Mouse (Mus musculus) hindbrain, embryonic 15.5 days (tissue): ENCODE measurements around the gene Micu1. TPM values are rescaled to one million over a fixed set of nuclear protein-coding genes. Genes with fewer than 3 reads are reported as not detected.

Experiments
- ATAC-seq: fragments of 200-750 bp; cut with Nextera tagmentation; 2 replicates; pipeline ENCODE4 v1.8.0; 2017; ENCODE audit warnings: low read depth, moderate number of reproducible peaks, moderate TSS enrichment; ENCODE audit not compliant: low FRiP score
- H3K27ac ChIP-seq: fragments of 300-500 bp; sonication (generic); replicated peaks from 2 replicates; pipeline ENCODE4 v1.5.1; 2015; ENCODE audit warnings: mild to moderate bottlenecking, inconsistent platforms
- H3K27me3 ChIP-seq: fragments of 300-500 bp; sonication (generic); 2 replicates; pipeline ENCODE4 v1.6.1; 2015; ENCODE audit warnings: control low read depth, inconsistent platforms
- H3K36me3 ChIP-seq: fragments of 300-500 bp; sonication (generic); 2 replicates; pipeline ENCODE4 v1.6.1; 2015; ENCODE audit warnings: control low read depth, inconsistent platforms
- H3K4me1 ChIP-seq: fragments of 300-500 bp; sonication (generic); replicated peaks from 2 replicates; pipeline ENCODE4 v1.6.1; 2015; ENCODE audit warnings: control low read depth, inconsistent platforms
- H3K4me2 ChIP-seq: fragments of 300-500 bp; sonication (generic); 2 replicates; pipeline ENCODE4 v1.6.1; 2015; ENCODE audit warnings: moderate library complexity, mild to moderate bottlenecking, inconsistent platforms
- H3K4me3 ChIP-seq: fragments of 300-500 bp; sonication (generic); 2 replicates; pipeline ENCODE4 v1.5.1; 2015; ENCODE audit warnings: mild to moderate bottlenecking, inconsistent platforms
- H3K9ac ChIP-seq: fragments of 300-500 bp; sonication (generic); 2 replicates; pipeline ENCODE4 v1.6.1; 2015; ENCODE audit warnings: inconsistent platforms
- H3K9me3 ChIP-seq: fragments of 300-500 bp; sonication (generic); 2 replicates; pipeline ENCODE4 v1.6.1; 2016; ENCODE audit warnings: control low read depth, inconsistent platforms
- WGBS: fragments of 180-500 bp; shearing (Covaris S2); methylation state at CpG from one replicate; pipeline ENCODE4 v1.1.7; 2015; 5-methylcytosine and 5-hydroxymethylcytosine counted together
- polyA plus RNA-seq: library from polyadenylated mRNA; unstranded; fragments of >200 nt; fragmentation: Nextera tagmentation; extraction: Ambion mirVana; gene quantifications from 2 replicates; pipeline ENCODE4 v1.2.1, GENCODE M21; 2015

Micu1 gene
- polyA plus RNA-seq, 1 experiment from 2014 or later: 79.7 TPM

GRCm38 (mm10) chr10:59694104-59694503 is 8.2 kb upstream of the Micu1 start:
- Histone ChIP-seq H3K27me3 (no peaks in the 10 kb centered on the region), H3K4me1 (no peaks in the 10 kb centered on the region), H3K4me2 (no peak overlapping the region), H3K9ac (no peak overlapping the region), H3K36me3 (no peaks in the 10 kb centered on the region), H3K9me3 (no peaks in the 10 kb centered on the region), H3K4me3 (no peak overlapping the region), H3K27ac (no peak overlapping the region)
- WGBS: 89% methylated on average over 2 of the region's 2 CpGs
- ATAC-seq: no peak

- no peak overlapping the region for H3K4me3 ChIP-seq
- H3K4me1 ChIP-seq: peaks cover 10% of the 10 kb centered on the region
- H3K27ac ChIP-seq: no peak overlapping the region
- no peaks in the 10 kb centered on the region for H3K9me3 ChIP-seq
- no peaks in the 10 kb centered on the region for H3K36me3 ChIP-seq
- 84% methylated on average over 5 of the region's 5 CpGs for WGBS
- ATAC-seq: no peak
- no peaks in the 10 kb centered on the region for H3K27me3 ChIP-seq
- no peak overlapping the region for H3K4me2 ChIP-seq
- H3K9ac ChIP-seq: no peak overlapping the region
Measured at GRCm38 (mm10) chr10:59699516-59699915, 2.8 kb upstream of the Micu1 start.

GRCm38 (mm10) chr10:59701805-59702204 is 472 bp upstream of the Micu1 start:
- H3K9ac ChIP-seq: no peak overlapping the region
- no peaks in the 10 kb centered on the region for H3K27me3 ChIP-seq
- peaks cover 10% of the 10 kb centered on the region for H3K4me1 ChIP-seq
- H3K4me3 ChIP-seq: peak overlapping the region; percentile 59
- no peaks in the 10 kb centered on the region for H3K9me3 ChIP-seq
- no peaks in the 10 kb centered on the region for H3K36me3 ChIP-seq
- peak overlapping the region; percentile 83 for H3K4me2 ChIP-seq
- peak; percentile 1; the same call in 1 of the 2 replicates for ATAC-seq
- peak overlapping the region; percentile 76 for H3K27ac ChIP-seq
- WGBS: 51% methylated on average over 5 of the region's 5 CpGs

GRCm38 (mm10) chr10:59703060-59703760 is 933 bp downstream of the Micu1 start:
- Histone ChIP-seq H3K9ac (peak overlapping the region; percentile 69), H3K27ac (peak overlapping the region; percentile 76), H3K4me3 (peak overlapping the region; percentile 59), H3K27me3 (no peaks in the 10 kb centered on the region), H3K4me2 (peak overlapping the region; percentile 83), H3K9me3 (no peaks in the 10 kb centered on the region), H3K4me1 (peaks cover 10% of the 10 kb centered on the region), H3K36me3 (no peaks in the 10 kb centered on the region)
- no peak for ATAC-seq
- 11% methylated on average over 15 of the region's 15 CpGs for WGBS

GRCm38 (mm10) chr10:59706991-59707546 is 4.8 kb downstream of the Micu1 start:
- H3K27ac ChIP-seq: no peak overlapping the region
- H3K4me3 ChIP-seq: no peak overlapping the region
- peaks cover 10% of the 10 kb centered on the region for H3K4me1 ChIP-seq
- H3K36me3 ChIP-seq: no peaks in the 10 kb centered on the region
- no peaks in the 10 kb centered on the region for H3K9me3 ChIP-seq
- H3K4me2 ChIP-seq: no peak overlapping the region
- 92% methylated on average over 6 of the region's 6 CpGs for WGBS
- H3K27me3 ChIP-seq: no peaks in the 10 kb centered on the region
- no peak overlapping the region for H3K9ac ChIP-seq
- ATAC-seq: no peak

DNA sequence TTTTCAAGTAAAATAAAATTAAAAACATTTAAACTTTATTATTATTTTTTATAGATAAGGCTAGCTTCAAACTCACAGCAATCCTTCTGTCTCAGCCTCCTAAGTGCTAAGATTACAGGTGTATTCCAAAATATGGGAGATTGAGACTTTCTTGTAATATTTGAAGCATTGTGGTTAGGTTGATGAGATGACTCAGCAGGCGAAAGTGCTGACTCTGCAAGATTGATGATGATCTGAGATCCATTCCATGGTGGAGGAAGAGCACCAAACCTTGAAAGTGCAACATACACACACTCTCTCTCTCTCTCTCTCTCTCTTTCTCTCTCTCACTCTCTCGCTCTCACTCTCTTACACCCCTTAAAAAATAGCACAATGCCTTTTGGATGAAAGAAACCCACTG is 5.3 kb downstream of the Micu1 start:
- no peaks in the 10 kb centered on the region for H3K27me3 ChIP-seq
- H3K9me3 ChIP-seq: no peaks in the 10 kb centered on the region
- H3K27ac ChIP-seq: no peak overlapping the region
- peaks cover 10% of the 10 kb centered on the region for H3K4me1 ChIP-seq
- 79% methylated on average over 2 of the region's 2 CpGs for WGBS
- no peak overlapping the region for H3K4me2 ChIP-seq
- no peak overlapping the region for H3K4me3 ChIP-seq
- H3K36me3 ChIP-seq: no peaks in the 10 kb centered on the region
- no peak overlapping the region for H3K9ac ChIP-seq
- ATAC-seq: no peak

DNA sequence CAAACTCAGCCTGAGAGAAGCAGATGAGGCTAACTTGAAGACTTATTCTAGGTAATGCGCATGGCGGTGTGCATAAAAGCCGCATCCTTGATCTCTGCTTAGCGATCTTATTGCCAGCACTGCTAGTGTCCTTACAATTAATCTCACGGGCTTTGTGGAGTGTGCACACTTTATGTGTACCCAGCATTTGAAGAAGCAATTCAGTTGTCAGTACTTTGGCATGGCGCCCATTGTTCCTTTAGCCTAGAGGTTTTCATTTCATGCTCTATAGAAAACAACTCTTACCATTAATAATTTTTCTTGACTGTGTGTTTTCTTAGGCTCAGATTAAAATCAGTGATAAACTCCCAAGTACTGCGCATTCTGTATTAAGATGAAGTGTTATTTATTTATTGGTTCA is 7.0 kb downstream of the Micu1 start:
- Histone ChIP-seq H3K36me3 (no peaks in the 10 kb centered on the region), H3K4me1 (no peaks in the 10 kb centered on the region), H3K9ac (no peak overlapping the region), H3K27ac (no peak overlapping the region), H3K4me2 (no peak overlapping the region), H3K9me3 (no peaks in the 10 kb centered on the region), H3K27me3 (no peaks in the 10 kb centered on the region), H3K4me3 (no peak overlapping the region)
- ATAC-seq: no peak
- WGBS: 64% methylated on average over 7 of the region's 7 CpGs

GRCm38 (mm10) chr10:59710246-59710645 is 8.0 kb downstream of the Micu1 start:
- no peak overlapping the region for H3K27ac ChIP-seq
- no peaks in the 10 kb centered on the region for H3K27me3 ChIP-seq
- 93% methylated on average over 1 of the region's 1 CpGs for WGBS
- H3K9ac ChIP-seq: no peak overlapping the region
- H3K9me3 ChIP-seq: no peaks in the 10 kb centered on the region
- no peaks in the 10 kb centered on the region for H3K4me1 ChIP-seq
- no peak for ATAC-seq
- H3K36me3 ChIP-seq: no peaks in the 10 kb centered on the region
- no peak overlapping the region for H3K4me3 ChIP-seq
- H3K4me2 ChIP-seq: no peak overlapping the region

- no peak overlapping the region for H3K9ac ChIP-seq
- ATAC-seq: no peak
- H3K27ac ChIP-seq: no peak overlapping the region
- WGBS: 93% methylated on average over 8 of the region's 8 CpGs
- no peak overlapping the region for H3K4me2 ChIP-seq
- no peaks in the 10 kb centered on the region for H3K36me3 ChIP-seq
- no peaks in the 10 kb centered on the region for H3K9me3 ChIP-seq
- H3K4me3 ChIP-seq: no peak overlapping the region
- no peaks in the 10 kb centered on the region for H3K4me1 ChIP-seq
- H3K27me3 ChIP-seq: no peaks in the 10 kb centered on the region
Measured at GRCm38 (mm10) chr10:59712062-59712461, 9.8 kb downstream of the Micu1 start.

DNA sequence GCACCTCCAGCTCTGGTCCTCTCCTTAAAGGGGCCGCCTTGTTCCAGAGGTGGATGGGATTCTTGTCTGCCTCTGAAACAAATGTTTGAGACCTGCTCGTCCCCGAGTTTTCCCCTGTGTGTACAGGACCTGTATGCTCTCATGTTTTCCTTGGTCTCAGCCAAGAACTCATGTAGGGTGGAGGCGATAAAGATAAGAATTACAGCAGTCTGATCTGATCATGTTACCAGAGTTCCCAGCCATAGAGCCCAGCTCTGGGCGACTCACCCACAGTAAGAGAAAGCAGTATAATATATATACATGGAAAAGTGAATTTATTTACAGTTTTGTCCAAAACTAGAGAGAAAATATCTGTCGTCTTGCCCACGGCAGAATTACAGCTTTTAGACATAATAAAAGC is 17.7 kb downstream of the Micu1 start:
- Histone ChIP-seq H3K4me1 (no peaks in the 10 kb centered on the region), H3K9ac (no peak overlapping the region), H3K27ac (no peak overlapping the region), H3K4me3 (no peak overlapping the region), H3K27me3 (no peaks in the 10 kb centered on the region), H3K36me3 (no peaks in the 10 kb centered on the region), H3K4me2 (no peak overlapping the region), H3K9me3 (no peaks in the 10 kb centered on the region)
- WGBS: 89% methylated on average over 7 of the region's 7 CpGs
- no peak for ATAC-seq

DNA sequence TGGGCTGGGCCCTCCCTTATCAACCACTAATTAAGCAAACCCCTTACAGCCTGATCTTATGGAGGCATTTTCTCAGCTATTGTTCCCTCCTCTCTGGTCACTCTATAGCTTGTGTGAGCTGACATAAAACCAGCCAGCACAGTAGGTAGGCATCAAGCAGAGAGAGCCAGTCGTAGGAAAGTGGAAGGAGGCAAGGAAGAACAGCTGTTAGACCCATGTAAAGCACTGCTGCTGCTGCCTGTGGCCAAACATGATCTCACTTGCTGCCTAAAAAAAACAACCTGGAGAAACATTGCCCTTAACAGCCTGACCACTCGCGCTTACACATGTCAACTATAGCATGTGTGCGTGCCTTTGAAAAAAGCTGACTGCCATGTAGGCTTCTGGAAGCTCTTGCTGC is 19.3 kb downstream of the Micu1 start:
- H3K9ac ChIP-seq: no peak overlapping the region
- no peaks in the 10 kb centered on the region for H3K27me3 ChIP-seq
- no peak overlapping the region for H3K27ac ChIP-seq
- no peaks in the 10 kb centered on the region for H3K36me3 ChIP-seq
- no peaks in the 10 kb centered on the region for H3K4me1 ChIP-seq
- WGBS: 69% methylated on average over 4 of the region's 4 CpGs
- ATAC-seq: no peak
- H3K4me3 ChIP-seq: no peak overlapping the region
- no peaks in the 10 kb centered on the region for H3K9me3 ChIP-seq
- H3K4me2 ChIP-seq: no peak overlapping the region

GRCm38 (mm10) chr10:59724634-59725033 is 22.4 kb downstream of the Micu1 start:
- H3K27me3 ChIP-seq: no peaks in the 10 kb centered on the region
- no peaks in the 10 kb centered on the region for H3K36me3 ChIP-seq
- H3K4me1 ChIP-seq: no peaks in the 10 kb centered on the region
- ATAC-seq: no peak
- no peak overlapping the region for H3K4me3 ChIP-seq
- no peak overlapping the region for H3K4me2 ChIP-seq
- no peak overlapping the region for H3K27ac ChIP-seq
- H3K9ac ChIP-seq: no peak overlapping the region
- no peaks in the 10 kb centered on the region for H3K9me3 ChIP-seq

- no peak overlapping the region for H3K4me2 ChIP-seq
- H3K4me3 ChIP-seq: no peak overlapping the region
- no peaks in the 10 kb centered on the region for H3K27me3 ChIP-seq
- WGBS: 63% methylated on average over 6 of the region's 6 CpGs
- H3K36me3 ChIP-seq: no peaks in the 10 kb centered on the region
- H3K9ac ChIP-seq: no peak overlapping the region
- no peak for ATAC-seq
- no peak overlapping the region for H3K27ac ChIP-seq
- no peaks in the 10 kb centered on the region for H3K9me3 ChIP-seq
- no peaks in the 10 kb centered on the region for H3K4me1 ChIP-seq
Measured at GRCm38 (mm10) chr10:59727251-59727650, 25.0 kb downstream of the Micu1 start.
